Mouse (Mus musculus) layer of hippocampus, postnatal 10 days (tissue): ENCODE measurements around the gene Trappc10. TPM values are rescaled to one million over a fixed set of nuclear protein-coding genes. Genes with fewer than 3 reads are reported as not detected.
"Not testable (repeated sequence)": the region's sequence is repeated elsewhere in the genome, so short reads cannot be mapped to it uniquely, and the experiment has no call there.

ENCODE experiments used
- DNase-seq, 2 experiments: peaks; one replicate each; pipeline ENCODE4 v3.0.0; 2021; ENCODE audit warnings: low spot score in 2 of 2
- total RNA-seq, 2 experiments: library from RNA; stranded (reverse); gene quantifications; 2 replicates each; pipeline ENCODE4 v1.2.3; 2021

Trappc10 gene
- total RNA-seq, 2 experiments from 2014 or later, result 74.0 to 78.5 TPM

DNA sequence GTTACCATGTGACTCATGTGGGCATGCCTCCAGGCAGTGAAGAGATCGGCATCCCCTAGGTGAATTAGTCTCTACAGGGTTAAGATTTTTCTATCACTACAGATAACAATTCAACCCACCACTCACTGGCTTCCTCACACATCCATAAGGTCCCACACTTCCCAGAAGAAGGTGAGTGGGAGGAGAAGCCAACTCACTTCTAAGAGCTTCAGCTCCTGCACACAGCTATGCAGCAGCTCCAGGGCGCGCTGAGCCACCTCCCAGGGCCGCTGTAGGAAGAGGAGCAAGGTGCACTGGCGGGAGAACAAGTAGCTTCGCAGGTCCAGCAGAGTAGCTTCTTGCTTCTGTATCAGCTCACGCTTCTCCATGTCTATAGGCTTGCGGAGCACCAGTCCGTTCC lies 30.1 kb downstream of the Trappc10 start:
- no peak for DNase-seq

DNA sequence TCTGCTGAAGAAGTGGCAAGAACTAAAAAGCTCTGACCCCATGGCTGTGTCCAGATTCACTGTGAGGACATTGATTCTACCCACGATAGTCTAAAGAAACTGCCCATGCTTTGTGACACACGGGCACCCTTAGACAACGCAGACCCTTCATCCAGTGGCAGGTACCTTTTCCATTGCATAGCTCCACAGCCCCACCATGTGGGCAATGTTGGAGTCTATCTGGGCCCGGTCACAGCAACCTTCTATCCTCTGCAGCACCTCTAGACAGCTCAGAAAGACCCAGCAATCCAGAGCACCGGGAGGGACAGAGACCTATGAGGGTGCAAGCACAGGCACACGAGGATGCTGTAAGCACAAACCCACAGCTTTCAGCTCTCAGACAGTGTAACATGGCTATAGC lies 33.1 kb downstream of the Trappc10 start:
- DNase-seq, result peak; percentile 29 to 33

GRCm38 (mm10) chr10:78201182-78201581 lies 43.3 kb downstream of the Trappc10 start:
- DNase-seq, result no peak

- DNase-seq, result no peak
Observed at GRCm38 (mm10) chr10:78192933-78193332, 51.5 kb downstream of the Trappc10 start.

DNA sequence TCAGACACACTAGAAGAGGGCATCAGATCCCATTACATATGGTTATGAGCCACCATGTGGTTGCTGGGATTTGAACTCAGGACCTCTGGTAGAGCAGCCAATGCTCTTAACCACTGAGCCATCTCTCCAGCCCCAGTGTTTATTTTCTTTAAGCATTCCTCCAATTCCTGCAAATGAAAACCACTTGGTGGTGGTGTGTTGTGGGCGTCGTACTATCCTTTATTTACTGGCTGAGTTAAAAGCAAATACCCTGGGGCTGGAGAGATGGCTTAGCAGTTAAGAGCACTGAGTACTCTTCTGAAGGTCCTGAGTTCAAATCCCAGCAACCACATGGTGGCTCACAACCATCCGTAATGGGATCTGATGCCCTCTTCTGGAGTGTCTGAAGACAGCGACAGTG lies 58.4 kb downstream of the Trappc10 start:
- DNase-seq, result not testable (repeated sequence)

DNA sequence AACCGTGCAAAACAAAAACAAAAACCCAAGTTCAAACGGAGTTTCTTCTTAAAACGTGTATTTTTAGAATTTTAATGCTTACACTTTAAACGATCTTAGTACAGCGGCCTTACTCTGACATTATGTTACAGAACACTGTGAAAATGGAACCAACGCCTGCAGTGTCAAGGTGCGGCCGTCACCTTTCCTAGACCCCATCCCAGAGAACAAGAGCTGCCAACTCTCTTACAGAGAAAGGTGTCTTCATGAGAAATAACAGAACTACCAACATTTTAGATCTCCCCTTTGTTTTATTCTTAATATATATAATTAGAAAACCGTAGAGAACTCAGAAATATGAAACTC lies 59.1 kb downstream of the Trappc10 start:
- DNase-seq, result no peak

DNA sequence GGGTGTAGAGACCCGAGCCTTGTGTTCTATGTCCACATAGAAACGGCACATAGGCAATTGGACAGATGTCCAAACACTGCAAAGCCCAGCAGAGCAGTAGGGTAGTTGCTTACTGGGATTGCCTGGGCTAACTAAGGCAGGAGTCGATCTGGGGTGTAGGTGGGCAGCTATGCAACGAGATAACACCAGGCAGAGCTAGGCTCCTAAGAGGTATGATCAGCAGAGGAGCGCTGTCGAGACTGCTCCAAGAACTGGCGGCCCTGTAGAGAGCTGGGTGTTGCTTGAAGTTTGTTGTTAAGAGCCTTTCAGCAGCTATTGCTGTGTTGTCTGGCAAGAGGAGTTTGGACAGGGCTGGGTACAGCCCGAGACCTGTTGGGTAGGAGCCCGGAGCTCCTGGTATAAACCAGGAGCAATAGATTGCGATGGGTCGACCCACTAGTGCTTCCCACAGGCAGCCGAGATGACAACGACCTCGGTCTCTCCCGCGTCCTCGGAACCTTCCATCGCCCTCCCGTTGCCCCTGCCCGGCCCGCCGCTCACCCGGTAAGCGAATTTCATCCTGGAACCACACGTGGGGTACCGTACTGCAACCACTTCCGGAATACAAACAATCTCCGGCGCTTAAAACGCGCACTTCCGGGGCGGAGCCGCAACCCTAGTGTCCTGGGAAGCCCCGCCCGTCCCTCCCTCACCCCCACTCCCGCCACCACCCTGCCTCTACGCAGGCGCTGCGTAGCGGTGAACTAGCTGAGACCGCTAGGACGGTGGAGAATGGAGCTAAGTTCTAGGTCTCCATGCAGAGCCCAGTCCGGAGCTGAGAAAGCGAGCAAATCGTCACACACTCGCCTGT lies 59.7 kb downstream of the Trappc10 start, which contains the start of gene Pwp2:
TSS of gene Pwp2 (minus strand) at position 619 of the 850 bp plus-strand sequence.
- peak; percentile 80 to 88 for DNase-seq

DNA sequence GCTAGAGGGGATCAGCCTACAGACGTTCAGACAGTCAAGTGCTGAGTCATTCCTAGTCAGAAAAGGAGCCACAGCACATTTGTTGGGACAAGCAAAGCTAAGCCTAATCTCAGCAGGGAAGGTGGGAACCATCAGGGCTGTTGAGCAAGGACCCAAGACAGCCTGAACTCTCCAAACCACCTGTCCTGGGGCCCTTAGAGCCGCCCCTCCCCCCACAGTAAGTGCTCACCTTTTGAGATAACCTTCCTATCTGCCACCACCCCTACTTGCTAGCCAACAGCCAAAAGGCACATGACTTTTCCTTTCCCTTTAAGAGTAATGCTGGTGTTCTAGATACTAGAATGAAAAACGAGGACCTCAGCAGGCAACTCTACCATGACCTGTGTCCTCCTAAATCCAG lies 60.9 kb downstream of the Trappc10 start:
- no peak for DNase-seq

DNA sequence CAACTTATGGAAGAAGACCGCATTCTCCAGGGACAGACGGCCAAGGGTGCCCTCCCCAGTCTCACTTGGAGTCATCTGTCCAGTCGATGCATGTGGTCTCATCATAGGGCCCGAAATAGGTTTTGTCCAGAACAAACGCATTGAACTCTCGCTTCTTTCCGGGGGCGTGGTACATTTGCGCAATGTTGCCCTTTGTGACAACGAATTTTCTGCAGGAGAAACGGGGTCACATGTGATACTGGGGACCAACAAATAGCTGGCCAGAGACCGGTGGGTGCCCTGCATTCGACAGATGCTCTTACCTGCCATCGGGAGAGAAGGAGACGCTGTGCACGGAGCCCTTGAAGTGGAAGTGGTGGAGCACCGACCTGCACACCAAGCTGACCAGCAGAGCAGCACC lies 62.1 kb downstream of the Trappc10 start:
- no peak for DNase-seq

GRCm38 (mm10) chr10:78174474-78174873 lies 70.0 kb downstream of the Trappc10 start:
- DNase-seq, result no peak

- no peak for DNase-seq
Observed at GRCm38 (mm10) chr10:78171581-78171980, 72.9 kb downstream of the Trappc10 start.

- no peak for DNase-seq
Observed at GRCm38 (mm10) chr10:78171057-78171456, 73.4 kb downstream of the Trappc10 start.

DNA sequence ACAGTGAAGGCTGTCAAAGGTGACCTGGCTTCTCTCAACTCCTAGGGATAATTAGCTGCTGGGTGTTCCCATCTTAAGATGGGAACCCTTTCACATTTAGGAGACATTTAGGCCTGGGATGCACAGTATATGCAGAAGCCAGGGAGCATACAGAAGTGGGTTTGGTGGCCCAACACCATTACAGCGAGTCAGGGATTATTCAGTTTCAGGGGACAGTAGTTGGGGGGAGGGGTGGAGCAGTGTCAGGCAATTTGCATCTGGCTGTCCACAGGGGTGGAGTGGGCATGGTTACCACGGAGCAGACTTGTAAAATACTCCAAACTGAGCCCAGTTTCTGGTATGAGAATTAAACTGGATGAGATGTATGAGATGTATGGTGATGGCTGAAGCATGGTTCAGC lies 74.0 kb downstream of the Trappc10 start:
- DNase-seq, result no peak

DNA sequence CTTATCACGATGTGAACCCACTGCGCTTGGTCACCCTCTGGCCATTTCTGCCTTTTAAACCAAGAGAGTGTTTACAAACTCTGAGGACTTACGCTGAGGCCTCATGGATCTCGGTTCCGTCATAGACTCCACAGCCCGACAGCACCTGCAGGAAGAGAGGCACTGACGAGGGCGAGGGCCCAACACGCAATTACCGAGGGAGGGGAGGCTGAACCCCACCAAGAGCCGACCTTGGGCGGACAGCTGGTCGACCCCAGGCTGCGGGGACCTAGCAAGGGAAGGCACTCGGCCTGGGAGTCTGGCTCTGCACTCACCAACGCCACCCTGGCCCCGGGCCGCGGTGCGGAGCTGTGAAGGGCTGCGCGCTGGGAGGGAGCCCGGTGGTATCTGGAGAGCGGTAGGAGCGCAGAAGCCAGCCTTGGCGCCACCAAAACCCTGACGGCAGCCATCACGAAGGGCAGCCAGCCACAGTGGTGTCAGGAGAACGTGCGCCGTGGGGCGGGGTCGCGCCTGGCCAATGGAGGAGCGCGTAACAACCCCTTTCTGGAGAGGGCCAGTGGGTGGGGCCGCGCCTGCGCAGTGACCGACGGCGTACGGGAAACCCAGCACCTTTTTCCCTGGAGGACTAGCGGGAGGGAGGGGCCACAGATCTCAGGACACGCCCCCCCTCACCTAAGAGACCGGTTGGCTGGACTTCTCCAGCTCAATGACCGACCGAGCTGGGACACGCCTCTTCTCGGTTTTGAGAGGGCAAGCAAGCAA lies 75.0 kb downstream of the Trappc10 start, which contains the start of gene D10Jhu81e:
TSS of gene D10Jhu81e (minus strand) at position 502 of the 762 bp plus-strand sequence.
- DNase-seq, result peak; percentile 99 to 100

DNA sequence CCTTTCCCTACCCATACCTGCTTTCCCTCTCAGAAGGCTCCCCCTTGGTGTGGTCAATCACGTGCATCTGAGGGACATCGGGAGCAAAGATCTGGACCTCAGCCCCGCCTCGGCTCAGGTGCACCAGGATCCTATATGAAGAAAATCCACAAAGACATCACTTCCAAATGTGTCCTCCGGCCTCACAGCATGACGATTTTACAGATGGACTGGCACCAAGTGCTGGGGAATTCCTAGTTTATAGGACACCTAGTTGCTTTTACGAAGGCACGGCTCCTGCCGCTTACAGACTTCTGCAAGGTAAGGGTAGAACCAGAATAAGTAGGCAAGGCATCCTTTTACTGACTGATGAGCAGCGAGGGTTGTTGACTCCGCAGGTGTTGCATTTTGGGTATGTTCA lies 75.6 kb downstream of the Trappc10 start:
- no peak for DNase-seq

DNA sequence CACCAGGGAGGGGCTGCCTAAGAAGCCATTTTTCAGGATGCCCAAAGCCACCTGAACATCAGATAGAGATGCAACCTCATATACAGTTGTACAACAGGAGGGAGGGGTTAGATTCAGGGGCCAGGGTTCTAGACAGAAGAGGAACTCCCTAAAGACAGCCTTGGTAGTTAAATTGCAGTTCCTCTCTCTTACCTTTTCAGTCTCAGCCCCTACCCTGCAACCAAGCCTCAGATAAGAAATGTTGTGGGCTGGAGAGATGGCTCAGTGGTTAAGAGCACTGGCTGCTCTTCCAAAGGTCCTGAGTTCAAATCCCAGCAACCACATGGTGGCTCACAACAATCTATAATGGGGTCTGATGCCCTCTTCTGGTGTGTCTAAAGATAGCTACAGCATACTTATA lies 76.7 kb downstream of the Trappc10 start:
- no peak for DNase-seq

DNA sequence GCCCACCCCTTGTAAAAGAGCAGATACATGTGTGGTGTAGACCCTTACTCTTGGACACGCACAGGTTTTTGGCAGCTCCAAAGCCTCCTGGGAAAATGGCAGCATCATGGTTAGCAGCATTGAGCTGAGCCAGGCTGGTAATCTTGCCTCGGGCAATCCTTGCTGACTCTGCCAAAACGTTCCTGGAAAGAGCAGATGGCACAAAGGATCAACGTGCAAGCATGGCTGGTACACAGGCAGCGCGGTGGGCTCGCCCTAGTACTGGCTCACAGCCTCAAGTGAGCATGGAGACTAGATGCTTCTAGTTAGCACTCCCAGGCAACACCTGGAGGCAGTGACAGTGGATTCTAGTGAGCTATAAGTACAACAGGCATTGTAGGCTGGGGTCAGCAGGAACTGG lies 77.1 kb downstream of the Trappc10 start:
- DNase-seq, result no peak

DNA sequence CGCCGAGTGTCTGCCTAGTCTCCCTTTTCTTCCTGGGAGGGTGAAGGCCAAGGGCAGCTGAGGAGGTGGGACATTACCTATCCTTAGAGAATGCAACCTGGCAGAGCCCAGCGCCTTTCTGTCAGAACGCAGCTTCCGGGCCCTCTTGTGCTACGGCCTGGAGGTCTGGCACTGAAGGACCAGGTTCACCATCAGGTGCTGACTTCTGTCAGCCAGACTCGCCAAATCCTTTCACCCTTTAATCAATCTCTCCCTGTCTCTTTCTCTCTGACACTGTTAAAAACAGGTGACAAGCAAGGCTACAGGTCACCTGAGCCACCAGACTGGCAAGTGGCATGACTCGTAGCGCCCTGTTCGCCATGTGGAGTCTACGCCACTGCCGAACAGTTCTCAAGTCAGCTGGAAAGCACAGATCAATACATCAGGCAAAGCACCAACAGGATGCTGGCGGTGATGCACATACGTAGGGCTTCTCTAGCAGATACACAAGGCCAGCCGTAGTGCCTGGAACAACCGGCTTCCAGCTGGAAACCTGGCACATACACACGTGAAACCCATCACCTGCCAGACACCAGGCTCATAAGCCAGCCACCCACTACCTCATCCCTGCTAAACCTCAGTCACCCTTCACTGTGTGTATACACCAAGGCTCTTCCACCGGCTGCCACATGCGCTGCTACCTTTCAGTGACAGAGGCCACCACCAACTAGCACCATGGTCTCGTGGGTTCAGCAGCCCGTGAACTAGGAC lies 79.0 kb downstream of the Trappc10 start:
- no peak for DNase-seq

DNA sequence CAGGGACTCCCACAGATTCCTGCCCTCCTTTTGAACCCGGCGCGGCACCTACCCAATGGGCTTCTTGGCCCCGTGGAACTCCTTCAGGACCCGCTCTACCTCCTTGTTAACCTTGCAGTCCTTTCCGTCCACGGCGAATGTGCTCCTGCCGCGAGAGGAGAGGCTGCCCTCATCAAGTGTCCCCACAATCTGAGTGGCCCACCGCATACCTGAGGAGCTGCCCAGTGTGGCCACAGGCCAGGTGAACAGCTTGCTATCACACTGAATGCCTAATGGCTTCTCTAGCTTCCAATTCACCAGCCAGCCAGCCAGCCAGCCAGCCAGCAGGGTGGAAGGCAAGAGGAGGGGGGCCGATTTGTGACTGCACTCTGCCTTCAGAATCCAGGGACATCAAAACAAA lies 79.7 kb downstream of the Trappc10 start:
- DNase-seq, result peak in 1 of 2 experiments; percentile 27

- peak; percentile 72 to 80 for DNase-seq
Observed at GRCm38 (mm10) chr10:78163923-78164322, 80.5 kb downstream of the Trappc10 start.

- DNase-seq, result no peak
Observed at GRCm38 (mm10) chr10:78163241-78163640, 81.2 kb downstream of the Trappc10 start.

DNA sequence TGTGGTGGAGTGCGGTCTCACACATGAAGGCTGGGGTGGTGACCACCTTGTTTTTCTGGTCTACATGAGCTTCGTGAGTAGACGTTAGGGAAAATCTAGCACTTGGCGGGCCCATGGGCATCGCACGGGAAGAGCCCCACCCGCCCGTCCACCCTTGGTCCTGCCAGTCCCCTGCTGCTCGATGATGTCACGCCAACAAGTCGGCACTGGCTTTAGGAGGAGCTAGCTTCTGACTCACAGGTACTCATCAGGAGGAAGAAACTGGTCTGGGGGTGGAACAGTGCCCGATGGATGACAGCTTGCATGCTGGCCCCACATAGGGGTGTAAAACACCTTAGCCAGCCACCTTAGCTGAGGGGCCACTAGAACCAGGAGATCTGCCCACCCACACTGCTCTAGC lies 81.8 kb downstream of the Trappc10 start:
- no peak for DNase-seq
